Mouse (Mus musculus): ENCODE data around the gene 3110082I17Rik. TPM values are rescaled to one million over a fixed set of nuclear protein-coding genes. Genes with fewer than 3 reads are reported as not detected.

3110082I17Rik gene
- polyA plus RNA-seq, 2 experiments = 11.2 to 11.6 TPM

GRCm38 (mm10) chr5:139405953-139406352 is 54.4 kb downstream of the 3110082I17Rik start:
- H3K27ac ChIP-seq = peak overlapping the region; percentile 14; the same call in 1 of the 2 replicates
- no peaks in the 10 kb centered on the region for H3K9me3 ChIP-seq (ENCODE audit: control insufficient read depth, low read length)
- no peak for TF ChIP-seq CTCF (IDR thresholded peaks at IDR 0.05; ENCODE audit: low read depth)
- no peak for TF ChIP-seq EP300 (IDR thresholded peaks at IDR 0.05; ENCODE audit: low read depth)
- peaks cover 4 to 22% of the 10 kb centered on the region in 2 experiments; a peak in 3 of 4 replicates for H3K4me1 ChIP-seq (replicated peaks; ENCODE audit: control insufficient read depth in 2 of 2, insufficient read depth in 2 of 2, low read length in 1 of 2)
- no peak overlapping the region for H3K9ac ChIP-seq (replicated peaks)
- H3K4me3 ChIP-seq (ENCODE audit: insufficient read depth in 1 of 2, low read depth in 2 of 2, low read length in 2 of 2) = peak overlapping the region in 1 of 2 experiments; percentile 5; a peak in 2 of 4 replicates
- no peaks in the 10 kb centered on the region for H3K36me3 ChIP-seq (replicated peaks; ENCODE audit: control insufficient read depth, insufficient read depth, low read depth)
- WGBS (ENCODE audit: insufficient replicate concordance) = 44% methylated on average over 3 of the region's 3 CpGs
- no peaks in the 10 kb centered on the region for H3K27me3 ChIP-seq (ENCODE audit: control insufficient read depth, insufficient read depth, low read length)
- H3K4me2 ChIP-seq (ENCODE audit: low read depth) = peak overlapping the region; percentile 26
- DNase-seq (ENCODE audit: low read depth in 3 of 3, low spot score in 3 of 3) (no peak), ATAC-seq (ENCODE audit: insufficient read depth) (no peak)

DNA sequence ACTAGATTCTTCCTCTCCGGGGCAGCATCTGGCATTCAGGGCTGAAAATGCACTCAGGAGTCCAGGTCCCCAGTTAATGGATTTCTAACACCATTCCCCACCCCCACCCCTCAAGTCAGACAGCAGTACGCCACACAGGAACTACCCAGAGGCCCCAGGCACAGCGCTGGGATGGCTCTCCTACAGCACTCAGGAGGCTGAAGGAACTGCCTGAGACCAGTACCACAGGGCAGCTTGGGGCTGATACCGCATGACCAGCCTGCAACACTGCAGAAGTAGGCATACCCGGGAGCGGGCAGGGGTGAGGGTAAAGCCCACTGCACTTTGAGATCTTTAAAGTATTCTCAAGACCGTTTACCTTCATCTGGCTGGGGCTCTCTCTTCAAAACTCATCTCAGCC is 54.8 kb downstream of the 3110082I17Rik start:
- Histone ChIP-seq H3K9me3 (ENCODE audit: control insufficient read depth, low read length) (no peaks in the 10 kb centered on the region), H3K4me3 (ENCODE audit: insufficient read depth in 1 of 2, low read depth in 2 of 2, low read length in 2 of 2) (peak overlapping the region in 1 of 2 experiments; percentile 5; a peak in 1 of 4 replicates)

DNA sequence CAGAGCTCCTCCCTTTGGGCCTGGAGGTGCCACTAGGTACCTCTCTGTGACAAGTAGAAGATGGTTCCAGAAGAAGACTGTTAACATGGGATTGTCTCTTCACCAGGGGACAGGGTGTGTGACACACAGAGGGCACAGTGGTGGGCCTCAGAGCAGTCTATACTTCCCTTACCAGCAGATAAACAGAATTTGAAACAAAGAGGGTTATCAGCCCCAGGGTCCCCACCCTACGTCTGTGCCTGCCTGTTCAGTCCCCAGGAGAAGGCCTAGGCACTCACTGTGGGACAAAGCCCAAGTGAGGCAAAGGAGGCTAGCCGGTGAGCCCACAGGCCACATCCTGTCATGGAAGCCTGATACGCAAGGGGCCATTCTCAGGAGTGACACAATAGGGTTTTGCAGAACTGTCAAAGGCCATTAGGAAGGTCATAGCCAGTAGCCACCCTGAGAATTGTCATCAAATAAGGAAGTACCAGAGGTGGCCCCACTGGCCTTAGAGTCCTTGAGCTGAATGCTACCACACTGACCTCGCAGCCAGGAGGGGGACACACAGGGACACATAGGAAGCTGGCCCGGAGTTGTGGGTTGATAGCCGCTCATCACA is 55.4 kb downstream of the 3110082I17Rik start, which contains the start of gene C130050O18Rik:
Gene C130050O18Rik, plus strand, starts transcription at position 480 of the 601 bp plus-strand sequence.
- Histone ChIP-seq H3K36me3 (replicated peaks; ENCODE audit: control insufficient read depth, insufficient read depth, low read depth) (no peaks in the 10 kb centered on the region), H3K4me2 (ENCODE audit: low read depth) (peak within 1 kb of the TSS; percentile 26)
- TF ChIP-seq EP300 (IDR thresholded peaks at IDR 0.05; ENCODE audit: low read depth) = no peak
- TF ChIP-seq CTCF (IDR thresholded peaks at IDR 0.05; ENCODE audit: low read depth) = no peak

More for the DNA sequence above, 54.8 kb downstream of the 3110082I17Rik start:
- Histone ChIP-seq H3K4me2 (ENCODE audit: low read depth) (peak overlapping the region; percentile 26), H3K36me3 (replicated peaks; ENCODE audit: control insufficient read depth, insufficient read depth, low read depth) (no peaks in the 10 kb centered on the region), H3K27me3 (ENCODE audit: control insufficient read depth, insufficient read depth, low read length) (no peaks in the 10 kb centered on the region), H3K27ac (peak overlapping the region; percentile 14; the same call in 1 of the 2 replicates), H3K9ac (replicated peaks) (peak overlapping the region; percentile 1), H3K4me1 (replicated peaks; ENCODE audit: control insufficient read depth in 2 of 2, insufficient read depth in 2 of 2, low read length in 1 of 2) (peaks cover 4 to 22% of the 10 kb centered on the region in 2 experiments; a peak in 3 of 4 replicates)
- WGBS (ENCODE audit: insufficient replicate concordance) = 29% methylated on average over 7 of the region's 7 CpGs
- ATAC-seq (ENCODE audit: insufficient read depth) (no peak), DNase-seq (ENCODE audit: low read depth in 3 of 3, low spot score in 3 of 3) (no peak)
- TF ChIP-seq CTCF (IDR thresholded peaks at IDR 0.05; ENCODE audit: low read depth) = no peak
- TF ChIP-seq EP300 (IDR thresholded peaks at IDR 0.05; ENCODE audit: low read depth) = no peak

DNA sequence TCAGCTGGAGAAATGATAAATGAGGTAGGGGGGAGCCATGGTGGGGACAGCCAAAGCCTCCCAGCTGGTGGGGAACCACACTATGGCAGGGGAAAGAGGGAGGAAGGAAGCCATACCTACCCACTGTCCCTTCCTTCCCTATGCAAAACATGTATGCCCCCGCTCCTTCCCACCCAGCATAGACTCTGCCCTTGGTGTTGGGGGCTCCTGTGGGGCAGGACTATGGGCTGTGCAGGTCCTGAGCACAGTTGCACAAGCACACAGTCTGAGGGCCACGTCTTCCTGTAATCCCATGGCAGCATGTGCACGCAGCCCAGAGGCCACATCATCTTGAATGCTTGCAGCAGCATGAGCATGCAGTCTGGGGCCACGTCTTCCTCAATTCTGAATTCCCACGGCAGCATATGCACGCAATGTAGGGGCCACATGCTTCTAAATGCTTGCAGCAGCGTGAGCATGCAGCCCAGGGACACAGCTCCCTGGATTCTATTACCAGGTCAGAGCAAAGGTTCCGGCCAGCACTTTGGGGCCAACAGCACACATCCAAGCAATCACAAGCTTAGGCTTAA is 56.6 kb downstream of the 3110082I17Rik start:
- DNase-seq (ENCODE audit: low read depth in 3 of 3, low spot score in 3 of 3) = no peak
- no peak for TF ChIP-seq CTCF (IDR thresholded peaks at IDR 0.05; ENCODE audit: low read depth)
- no peak for TF ChIP-seq EP300 (IDR thresholded peaks at IDR 0.05; ENCODE audit: low read depth)
- H3K4me1 ChIP-seq (replicated peaks; ENCODE audit: control insufficient read depth in 2 of 2, insufficient read depth in 2 of 2, low read length in 1 of 2) = peaks cover 5 to 25% of the 10 kb centered on the region in 2 experiments
- H3K9ac ChIP-seq (replicated peaks) = no peak overlapping the region
- H3K27me3 ChIP-seq (ENCODE audit: control insufficient read depth, insufficient read depth, low read length) = no peaks in the 10 kb centered on the region
- H3K4me2 ChIP-seq (ENCODE audit: low read depth) = no peak overlapping the region
- no peaks in the 10 kb centered on the region for H3K36me3 ChIP-seq (replicated peaks; ENCODE audit: control insufficient read depth, insufficient read depth, low read depth)
- no peak overlapping the region for H3K4me3 ChIP-seq (ENCODE audit: insufficient read depth in 1 of 2, low read depth in 2 of 2, low read length in 2 of 2)
- no peaks in the 10 kb centered on the region for H3K9me3 ChIP-seq (ENCODE audit: control insufficient read depth, low read length)
- ATAC-seq (ENCODE audit: insufficient read depth) = no peak
- WGBS (ENCODE audit: insufficient replicate concordance) = 44% methylated on average over 8 of the region's 8 CpGs
- H3K27ac ChIP-seq = no peak overlapping the region

More for the DNA sequence above, 55.4 kb downstream of the 3110082I17Rik start, which contains the start of gene C130050O18Rik:
- ATAC-seq (ENCODE audit: insufficient read depth) (peak; percentile 74), DNase-seq (ENCODE audit: low read depth in 3 of 3, low spot score in 3 of 3) (peak in 1 of 3 experiments; percentile 41)
- Histone ChIP-seq H3K27ac (peak within 1 kb of the TSS; percentile 23), H3K9me3 (ENCODE audit: control insufficient read depth, low read length) (no peaks in the 10 kb centered on the region), H3K4me3 (ENCODE audit: insufficient read depth in 1 of 2, low read depth in 2 of 2, low read length in 2 of 2) (peak within 1 kb of the TSS in 1 of 2 experiments; percentile 5; a peak in 2 of 4 replicates), H3K27me3 (ENCODE audit: control insufficient read depth, insufficient read depth, low read length) (no peaks in the 10 kb centered on the region), H3K9ac (replicated peaks) (peak within 1 kb of the TSS; percentile 1), H3K4me1 (replicated peaks; ENCODE audit: control insufficient read depth in 2 of 2, insufficient read depth in 2 of 2, low read length in 1 of 2) (peaks cover 4 to 22% of the 10 kb centered on the region in 2 experiments; a peak in 3 of 4 replicates)
- 17% methylated on average over 6 of the region's 6 CpGs for WGBS (ENCODE audit: insufficient replicate concordance)

GRCm38 (mm10) chr5:139402106-139402505 is 58.2 kb downstream of the 3110082I17Rik start:
- Histone ChIP-seq H3K9me3 (ENCODE audit: control insufficient read depth, low read length) (no peaks in the 10 kb centered on the region), H3K4me1 (replicated peaks; ENCODE audit: control insufficient read depth in 2 of 2, insufficient read depth in 2 of 2, low read length in 1 of 2) (peaks cover 14 to 38% of the 10 kb centered on the region in 2 experiments), H3K36me3 (replicated peaks; ENCODE audit: control insufficient read depth, insufficient read depth, low read depth) (no peaks in the 10 kb centered on the region), H3K9ac (replicated peaks) (no peak overlapping the region), H3K4me3 (ENCODE audit: insufficient read depth in 1 of 2, low read depth in 2 of 2, low read length in 2 of 2) (no peak overlapping the region), H3K4me2 (ENCODE audit: low read depth) (no peak overlapping the region), H3K27me3 (ENCODE audit: control insufficient read depth, insufficient read depth, low read length) (no peaks in the 10 kb centered on the region), H3K27ac (no peak overlapping the region)
- no peak for ATAC-seq (ENCODE audit: insufficient read depth)
- no peak for DNase-seq (ENCODE audit: low read depth in 3 of 3, low spot score in 3 of 3)
- TF ChIP-seq EP300 (IDR thresholded peaks at IDR 0.05; ENCODE audit: low read depth) (no peak), CTCF (IDR thresholded peaks at IDR 0.05; ENCODE audit: low read depth) (no peak)
- 81% methylated on average over 2 of the region's 2 CpGs for WGBS (ENCODE audit: insufficient replicate concordance)

Measured in liver, embryonic 14.5 days (tissue).